Mouse (Mus musculus): ENCODE data around the gene Tcea3.

- no peak for TF ChIP-seq CTCF (conservative IDR thresholded peaks at IDR 0.05; ENCODE audit: low read length)
- no peak for TF ChIP-seq NANOG (IDR thresholded peaks at IDR 0.05; ENCODE audit: borderline replicate concordance, low read length)
- no peak for TF ChIP-seq POU5F1 (IDR thresholded peaks at IDR 0.05; ENCODE audit: borderline replicate concordance, low read length)
Observed at GRCm38 (mm10) chr4:136283783-136284182, 36.3 kb downstream of the Tcea3 start.
